Mouse (Mus musculus): ENCODE measurements at regions not wholly inside any gene's neighbourhood (a gene's known extent, or its start where the extent isn't known, plus 50 kb on each side); places are given as distances from the start of the nearest gene placed in this dataset.
"Not testable (repeated sequence)": the region's sequence is repeated elsewhere in the genome, so short reads cannot be mapped to it uniquely, and the experiment has no call there.

- DNase-seq = no peak
These were observed 102.5 kb upstream of the Jarid2 start for GRCm38 (mm10) chr13:44626806-44627205.

DNA sequence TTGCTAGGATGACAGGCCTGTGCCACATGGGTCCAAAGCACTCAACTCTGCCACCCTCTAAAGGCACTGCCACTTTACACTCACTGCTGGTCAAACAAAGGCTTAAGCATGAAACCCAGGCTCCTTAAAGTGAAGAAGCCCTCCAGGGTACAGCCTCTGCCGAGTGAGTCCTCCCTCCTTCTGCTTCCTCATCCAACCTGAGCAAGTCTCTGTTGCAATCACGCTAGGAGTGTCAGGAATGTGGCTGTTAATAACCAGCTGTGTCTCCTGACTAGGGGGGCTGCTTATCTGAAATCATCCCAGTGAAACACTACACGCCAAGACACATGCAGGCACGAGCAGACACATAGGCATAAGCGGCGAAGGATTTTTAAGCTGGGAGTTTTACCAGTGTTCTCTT lies 99.2 kb upstream of the Jarid2 start:
- no peak for DNase-seq

DNA sequence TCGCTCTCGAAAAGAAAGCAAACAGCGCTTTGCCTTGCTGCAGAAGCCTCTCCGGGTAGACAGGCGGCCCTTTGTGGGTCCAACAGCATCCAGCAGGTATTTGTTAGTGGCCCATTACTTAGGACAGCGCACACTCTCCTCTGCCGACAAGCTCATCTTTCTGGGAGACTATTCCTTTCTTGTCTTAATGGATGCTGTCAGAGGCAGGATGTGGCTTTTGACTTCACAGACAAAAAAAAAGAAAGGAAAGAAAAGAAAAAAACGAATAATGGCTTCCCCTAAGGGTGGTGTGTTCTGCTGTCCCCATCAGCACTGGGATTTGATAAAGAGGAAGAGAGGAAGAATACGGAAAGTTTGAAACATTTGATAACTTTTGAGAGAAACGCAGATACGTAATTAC lies 94.7 kb upstream of the Jarid2 start:
- DNase-seq = no peak

GRCm38 (mm10) chr13:44635221-44636007 lies 93.9 kb upstream of the Jarid2 start:
- DNase-seq = peak in 1 of 2 experiments; percentile 48

DNA sequence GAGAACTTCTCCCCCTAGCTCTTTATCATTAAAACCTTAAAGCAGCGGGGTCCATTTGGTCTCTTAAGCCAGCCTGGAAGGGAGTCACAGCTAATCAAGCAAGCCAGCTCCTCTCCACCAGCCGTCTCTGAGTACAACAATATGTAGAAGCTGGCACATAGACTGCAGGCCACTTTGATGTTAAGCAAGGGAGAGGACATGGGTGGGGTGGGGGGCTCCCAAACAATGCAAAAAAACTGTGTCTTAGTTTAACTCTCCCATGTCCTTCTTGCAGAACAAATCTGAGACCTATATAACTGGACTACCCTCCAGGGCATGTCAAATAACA lies 93.3 kb upstream of the Jarid2 start:
- DNase-seq = no peak

GRCm38 (mm10) chr13:44642361-44642760 lies 86.9 kb upstream of the Jarid2 start:
- DNase-seq = no peak

DNA sequence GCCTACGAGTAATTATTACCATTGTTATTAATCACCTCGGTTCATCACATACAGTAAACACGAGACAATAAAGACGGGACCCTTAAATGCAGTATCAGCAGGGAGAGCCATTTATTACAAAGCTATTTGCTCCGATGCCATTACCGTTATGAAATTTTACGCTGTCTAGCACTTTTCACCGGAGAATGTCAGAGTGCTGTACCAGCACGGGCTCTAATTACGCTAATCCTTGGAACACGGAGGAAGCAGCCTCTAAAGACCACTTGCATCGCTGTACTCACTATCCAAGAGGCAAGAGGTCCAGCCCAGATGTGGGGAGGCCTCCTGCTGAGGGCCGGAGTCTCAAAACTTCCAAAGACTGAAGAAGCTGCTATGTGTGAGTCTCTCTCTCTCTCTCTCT lies 79.2 kb upstream of the Jarid2 start:
- no peak for DNase-seq

- no peak for DNase-seq
These were observed 77.7 kb upstream of the Jarid2 start for GRCm38 (mm10) chr13:44651259-44652238.

GRCm38 (mm10) chr13:44657905-44658414 lies 71.3 kb upstream of the Jarid2 start:
- peak; percentile 42 to 59 for DNase-seq

DNA sequence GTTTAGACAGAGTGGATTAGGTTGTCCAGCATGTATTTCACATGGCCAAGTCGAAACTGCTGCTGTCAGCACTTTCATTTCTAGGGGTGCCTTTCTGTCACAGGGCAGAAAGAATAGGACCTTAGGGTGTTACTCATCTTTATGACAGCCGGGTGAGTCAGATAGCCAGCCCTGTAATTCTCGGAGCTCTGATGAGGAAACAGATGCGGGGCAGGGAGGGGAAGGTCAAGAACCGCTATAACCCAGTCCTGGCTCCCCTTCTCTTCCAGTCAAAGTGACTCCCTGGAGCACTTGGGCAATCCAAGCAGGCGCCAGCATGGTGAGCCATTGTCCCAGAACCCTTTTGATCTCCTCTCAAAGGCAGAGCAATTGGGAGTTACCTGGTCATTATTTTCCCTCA lies 69.4 kb upstream of the Jarid2 start:
- peak; percentile 20 to 45 for DNase-seq

- DNase-seq = no peak
These were observed 66.2 kb upstream of the Jarid2 start for GRCm38 (mm10) chr13:44663062-44663461.

DNA sequence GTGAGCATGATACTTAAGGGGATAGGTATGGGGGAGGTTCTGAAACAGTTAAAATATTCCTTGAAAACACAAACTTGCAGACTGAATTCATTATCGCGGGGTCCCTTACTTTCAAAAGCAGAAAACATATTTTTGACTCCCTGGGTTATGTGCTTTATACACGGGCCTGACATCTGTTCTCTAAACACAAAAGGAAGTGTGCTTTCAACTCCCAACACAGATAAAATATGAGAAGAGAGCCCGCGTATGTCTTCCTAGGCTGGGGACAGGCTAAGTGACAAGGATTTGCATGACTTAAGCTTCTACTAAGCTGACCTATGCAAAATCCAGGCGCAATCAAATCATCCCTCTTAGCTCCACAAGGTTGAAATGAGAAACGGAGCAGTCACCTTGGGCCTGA lies 65.5 kb upstream of the Jarid2 start:
- DNase-seq = no peak

GRCm38 (mm10) chr13:44669761-44670160 lies 59.5 kb upstream of the Jarid2 start:
- no peak for DNase-seq

GRCm38 (mm10) chr13:44673337-44673966 lies 55.8 kb upstream of the Jarid2 start:
- DNase-seq = peak in 1 of 2 experiments; percentile 5

- no peak for DNase-seq
These were observed 55.3 kb upstream of the Jarid2 start for GRCm38 (mm10) chr13:44673967-44674357.

DNA sequence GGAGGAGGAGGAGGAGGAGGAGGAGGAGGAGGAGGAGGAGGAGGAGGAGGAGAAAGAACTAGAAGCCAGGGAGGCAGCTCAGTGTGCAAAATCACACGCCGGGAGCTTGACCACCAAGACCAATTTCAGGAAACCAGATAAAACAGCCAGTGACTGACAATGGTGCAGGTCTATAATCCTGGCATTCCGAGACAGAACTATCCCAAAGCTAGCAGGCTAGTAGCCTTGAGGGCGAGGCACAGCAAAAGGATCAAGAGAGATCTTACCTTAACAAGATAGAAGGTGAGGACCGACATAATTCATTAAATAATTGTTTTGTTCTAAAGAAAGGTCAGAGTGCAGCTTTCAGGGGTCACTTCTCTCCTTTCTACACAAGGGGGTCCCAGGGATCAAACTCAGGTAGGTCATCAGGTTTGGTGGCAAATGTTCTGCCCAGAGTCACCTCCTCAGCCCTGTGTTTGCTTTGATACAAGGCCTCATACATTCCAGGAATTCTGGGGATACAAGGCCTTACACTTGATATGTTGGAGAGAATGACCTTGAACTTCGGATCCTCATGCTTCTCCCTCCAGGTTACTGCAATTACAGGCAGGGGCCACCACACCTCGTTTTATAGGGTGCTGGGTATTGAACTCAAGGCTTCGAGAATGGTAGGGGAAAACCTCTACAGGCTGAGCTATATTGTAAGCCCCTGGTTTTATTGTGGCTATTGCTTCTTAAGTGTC lies 54.2 kb upstream of the Jarid2 start:
- DNase-seq = no peak

DNA sequence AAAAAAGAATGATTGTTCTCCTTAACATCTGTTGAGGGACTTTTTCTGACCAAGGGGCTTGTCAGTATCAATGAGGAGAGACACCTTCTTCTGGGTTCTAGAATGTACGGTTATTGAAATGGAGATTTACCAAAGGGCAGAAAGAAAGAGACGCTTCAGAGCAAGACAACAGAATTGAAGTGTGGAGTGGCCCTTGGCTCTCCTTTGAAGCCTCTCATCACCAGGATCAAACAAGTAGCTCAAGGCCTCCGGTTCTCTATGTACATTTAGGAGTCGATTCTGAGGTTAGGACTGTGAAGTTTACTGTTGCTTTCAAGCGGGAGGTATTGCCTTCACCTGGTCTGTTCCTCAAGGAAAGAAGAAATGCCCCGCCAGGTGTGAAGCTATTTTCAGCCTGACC lies 53.2 kb upstream of the Jarid2 start:
- no peak for DNase-seq

DNA sequence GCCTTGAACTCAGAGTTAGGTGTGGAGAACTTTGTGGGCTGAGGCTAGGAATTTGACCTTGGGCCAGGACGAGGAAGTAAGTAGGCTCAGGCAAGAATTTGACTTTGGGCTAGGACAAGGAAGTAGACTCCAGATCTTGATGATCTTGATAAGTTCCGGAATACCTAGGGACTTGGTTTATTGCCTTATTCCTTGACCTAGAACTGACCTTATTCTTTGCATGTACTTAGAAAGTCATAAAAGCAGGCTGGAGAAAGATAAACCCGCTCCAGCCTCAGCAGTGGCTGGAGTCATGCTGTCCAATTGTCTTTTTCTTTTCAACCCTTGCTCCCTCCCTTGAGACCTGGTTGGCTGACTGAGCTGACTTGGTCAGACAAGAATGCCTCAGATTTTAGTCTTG lies 51.2 kb upstream of the Jarid2 start:
- no peak for DNase-seq

GRCm38 (mm10) chr13:44679457-44679856 lies 49.8 kb upstream of the Jarid2 start:
- not testable (repeated sequence) for DNase-seq
